Mouse (Mus musculus) cortical plate, adult 2 months (tissue): ENCODE results near the gene Reep3.

ENCODE experiments used
- CTCF ChIP-seq: fragments of 200-500 bp; IDR thresholded peaks from 2 replicates; pipeline ENCODE4 v1.5.1; 2011; ENCODE audit warnings: mild to moderate bottlenecking, control low read depth, low read length; ENCODE audit not compliant: insufficient read depth; ENCODE audit errors: extremely low read depth
- POLR2A ChIP-seq: fragments of 200-500 bp; IDR thresholded peaks from 2 replicates; pipeline ENCODE4 v1.6.1; 2011; ENCODE audit warnings: mild to moderate bottlenecking, low read length, control low read depth; ENCODE audit not compliant: insufficient read depth; ENCODE audit errors: extremely low read depth

DNA sequence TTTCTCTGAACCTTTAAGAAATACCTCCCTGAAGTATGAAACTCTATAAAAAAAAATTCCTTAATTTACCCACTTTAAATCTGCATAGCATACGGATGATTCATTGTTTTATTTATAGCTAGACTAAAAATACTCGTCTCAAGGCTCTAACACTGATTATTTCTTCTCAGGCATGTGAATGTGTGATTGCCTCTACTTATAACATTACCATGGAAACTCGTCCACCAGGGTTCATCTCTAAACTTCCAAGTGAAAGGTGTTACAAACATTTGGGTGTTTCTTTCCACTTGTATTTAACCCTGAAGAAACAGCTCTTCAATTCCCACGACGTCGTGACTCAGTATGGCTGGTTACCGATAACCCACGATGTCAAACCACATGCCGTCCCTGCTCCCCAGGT lies 73.7 kb downstream of the Reep3 start:
- no peak for TF ChIP-seq CTCF
- TF ChIP-seq POLR2A: no peak
